Mouse (Mus musculus) embryonic fibroblast, embryonic 13.5 days (primary cell): Measurements from ENCODE around the gene Selenos. TPM values are rescaled to one million over a fixed set of nuclear protein-coding genes. Genes with fewer than 3 reads are reported as not detected.

Experiments
- H3K27ac ChIP-seq: 2 replicates; pipeline ENCODE4 v1.5.1; 2012; ENCODE audit warnings: low read length, control low read depth, inconsistent platforms; ENCODE audit not compliant: insufficient read depth
- H3K4me1 ChIP-seq: 2 replicates; pipeline ENCODE4 v1.6.1; 2011; ENCODE audit warnings: low read length; ENCODE audit not compliant: control insufficient read depth, insufficient read depth
- H3K4me3 ChIP-seq: 2 replicates; pipeline ENCODE4 v1.5.1; 2011; ENCODE audit warnings: mild to moderate bottlenecking, control low read depth, low read length; ENCODE audit not compliant: insufficient read depth
- CTCF ChIP-seq: IDR thresholded peaks from 2 replicates; pipeline ENCODE4 v1.5.1; 2011; ENCODE audit warnings: mild to moderate bottlenecking, control low read depth, low read length, moderate library complexity, borderline replicate concordance; ENCODE audit not compliant: insufficient read depth
- POLR2A ChIP-seq: IDR thresholded peaks from 2 replicates; pipeline ENCODE4 v1.6.1; 2011; ENCODE audit warnings: low read depth, mild to moderate bottlenecking, control low read depth, low read length, moderate library complexity
- polyA plus RNA-seq: library from polyadenylated mRNA; stranded (reverse); fragments of >200 nt; gene quantifications from 2 replicates; pipeline ENCODE4 v1.2.4, GENCODE M21; 2011; ENCODE audit warnings: low read depth; ENCODE audit not compliant: missing spikeins, insufficient read length

The Selenos gene
- polyA plus RNA-seq, 1 experiment = 103 TPM

- H3K4me3 ChIP-seq = no peak overlapping the region
- H3K27ac ChIP-seq = no peak overlapping the region
- H3K4me1 ChIP-seq = peaks cover 14% of the 10 kb centered on the region
- TF ChIP-seq CTCF (no peak), POLR2A (no peak)
Measured at GRCm38 (mm10) chr7:66130296-66130695, 50.8 kb downstream of the Selenos start.

- Histone ChIP-seq H3K4me3 (no peak overlapping the region), H3K4me1 (peaks cover 16% of the 10 kb centered on the region), H3K27ac (no peak overlapping the region)
- TF ChIP-seq CTCF (no peak), POLR2A (no peak)
Measured at GRCm38 (mm10) chr7:66131776-66132421, 52.5 kb downstream of the Selenos start.

GRCm38 (mm10) chr7:66134154-66134553 lies 54.7 kb downstream of the Selenos start:
- Histone ChIP-seq H3K27ac (no peak overlapping the region), H3K4me1 (peaks cover 16% of the 10 kb centered on the region), H3K4me3 (no peak overlapping the region)
- TF ChIP-seq POLR2A = no peak
- no peak for TF ChIP-seq CTCF

- Histone ChIP-seq H3K27ac (no peak overlapping the region; the same call in 1 of the 2 replicates), H3K4me1 (peaks cover 10% of the 10 kb centered on the region), H3K4me3 (no peak overlapping the region)
- no peak for TF ChIP-seq CTCF
- no peak for TF ChIP-seq POLR2A
Measured at GRCm38 (mm10) chr7:66135644-66136043, 56.2 kb downstream of the Selenos start.

GRCm38 (mm10) chr7:66136187-66136586 lies 56.7 kb downstream of the Selenos start:
- Histone ChIP-seq H3K27ac (no peak overlapping the region), H3K4me1 (peaks cover 9% of the 10 kb centered on the region), H3K4me3 (no peak overlapping the region)
- no peak for TF ChIP-seq POLR2A
- no peak for TF ChIP-seq CTCF

GRCm38 (mm10) chr7:66137309-66137708 lies 57.9 kb downstream of the Selenos start:
- no peak overlapping the region for H3K27ac ChIP-seq
- H3K4me1 ChIP-seq = peaks cover 9% of the 10 kb centered on the region
- TF ChIP-seq CTCF (no peak), POLR2A (no peak)
- H3K4me3 ChIP-seq = no peak overlapping the region

- no peak overlapping the region for H3K27ac ChIP-seq
- TF ChIP-seq POLR2A = no peak
- TF ChIP-seq CTCF = no peak
- H3K4me3 ChIP-seq = no peak overlapping the region
- H3K4me1 ChIP-seq = peaks cover 9% of the 10 kb centered on the region
Measured at GRCm38 (mm10) chr7:66138301-66138700, 58.9 kb downstream of the Selenos start.

GRCm38 (mm10) chr7:66138878-66139277 lies 59.4 kb downstream of the Selenos start:
- Histone ChIP-seq H3K4me3 (no peak overlapping the region), H3K27ac (no peak overlapping the region), H3K4me1 (peaks cover 9% of the 10 kb centered on the region)
- TF ChIP-seq POLR2A (no peak), CTCF (no peak)

Other genes with a start within 250 kb of the Selenos start
- gene Pcsk6, start 217.9 kb upstream of the Selenos start, polyA plus RNA-seq = 12.1 and 19.2 TPM in 2 replicates
- gene Gm45213, start 36.0 kb upstream of the Selenos start, polyA plus RNA-seq = not detected in 2 replicates
- gene Snrpa1, start 20.6 kb upstream of the Selenos start, polyA plus RNA-seq = 49.5 and 49.6 TPM in 2 replicates
- 54.3 and 63.2 TPM in 2 replicates for gene Chsy1, start 29.9 kb downstream of the Selenos start, polyA plus RNA-seq